ENCODE assay signal across 39 mouse cellular contexts in genomic region chr17:7267843-7268242, GRCm38 (mm10). TPM values are rescaled to one million over a fixed set of nuclear protein-coding genes. Genes with fewer than 3 reads are reported as not detected.
DNase-seq lines count a peak whose midpoint lies in the region; ATAC-seq lines count a peak whose summit lies in the region.
"Had no signal": no experiment of that assay in that cellular context is flagged by ENCODE, and none has a peak within 500 bp of the region (broad histone marks: within the 10 kb centered on the region; RNA-seq: fewer than 3 reads in every experiment).

No protein-coding gene starts in this region.

- WGBS in heart, embryonic 12.5 days = 71% methylated on average over 2 of the region's 2 CpGs
- 87% methylated on average over 2 of the region's 2 CpGs for WGBS in kidney, embryonic 14.5 days

- DNase-seq in heart, adult 18-20 months = no peak
- no peak for DNase-seq in kidney, postnatal 25 days
- peak; percentile 41 to 44 for DNase-seq in right cerebral cortex, adult 2 months (ENCODE audit: low spot score in 2 of 2)
- DNase-seq in right cerebral cortex, postnatal 4 days = no peak
- no peak for DNase-seq in natural killer cell, adult 2 months (ENCODE audit: low spot score in 2 of 2)
- DNase-seq: adrenal gland, adult 2 months; adrenal gland, postnatal 36 days; B cell, adult 2 months; cerebellum, adult 2 months; cerebellum, postnatal 14 days; gastrocnemius, postnatal 25 days; heart, adult 11 months; kidney, adult 11 months; kidney, postnatal 36 days; liver, embryonic 13.5 days; lung, adult 18-20 months; lung, postnatal 10 days; right cerebral cortex, postnatal 25 days; spleen, adult 18-20 months; thymus, adult 18-20 months; thymus, postnatal 25 days had no signal

- H3K27ac ChIP-seq in heart, embryonic 12.5 days (ENCODE audit: poor library complexity, severe bottlenecking) = peak overlapping the region; percentile 96
- H3K27ac ChIP-seq in kidney, embryonic 14.5 days (ENCODE audit: low read depth, low read length) = no peak overlapping the region
- H3K27ac ChIP-seq: hindbrain, embryonic 10.5 days; hindbrain, embryonic 15.5 days; kidney, embryonic 15.5 days; limb, embryonic 10.5 days; limb, embryonic 15.5 days; liver, embryonic 13.5 days; neural tube, embryonic 12.5 days had no signal

- H3K9me3 ChIP-seq in heart, embryonic 12.5 days (replicated peaks) = no peaks in the 10 kb centered on the region
- H3K9me3 ChIP-seq in kidney, embryonic 14.5 days (ENCODE audit: control insufficient read depth, low read length) = no peaks in the 10 kb centered on the region
- H3K9me3 ChIP-seq: hindbrain, embryonic 10.5 days; hindbrain, embryonic 15.5 days; kidney, embryonic 15.5 days; limb, embryonic 10.5 days; limb, embryonic 15.5 days; liver, embryonic 13.5 days; neural tube, embryonic 12.5 days had no signal

- H3K36me3 ChIP-seq in heart, embryonic 12.5 days = peaks cover 25% of the 10 kb centered on the region
- H3K36me3 ChIP-seq in kidney, embryonic 14.5 days (ENCODE audit: control insufficient read depth, insufficient read depth, low read length) = no peaks in the 10 kb centered on the region; the same call in 1 of the 2 replicates
- H3K36me3 ChIP-seq: hindbrain, embryonic 15.5 days; limb, embryonic 15.5 days; liver, embryonic 13.5 days had no signal

- no peaks in the 10 kb centered on the region for H3K27me3 ChIP-seq in heart, embryonic 12.5 days (replicated peaks)
- no peaks in the 10 kb centered on the region for H3K27me3 ChIP-seq in kidney, embryonic 14.5 days (ENCODE audit: control insufficient read depth, insufficient read depth, low read length)
- H3K27me3 ChIP-seq: hindbrain, embryonic 15.5 days; kidney, embryonic 15.5 days; limb, embryonic 15.5 days; liver, embryonic 13.5 days; neural tube, embryonic 12.5 days had no signal

- peaks cover 92% of the 10 kb centered on the region for H3K4me1 ChIP-seq in heart, embryonic 12.5 days (replicated peaks)
- H3K4me1 ChIP-seq in kidney, embryonic 14.5 days (ENCODE audit: control insufficient read depth, insufficient read depth, low read length) = peaks cover 21% of the 10 kb centered on the region; the same call in 1 of the 2 replicates

- no peak overlapping the region for H3K4me2 ChIP-seq in heart, embryonic 12.5 days
- no peak overlapping the region for H3K4me2 ChIP-seq in kidney, embryonic 14.5 days (replicated peaks; ENCODE audit: low read depth, low read length)
- H3K4me2 ChIP-seq: hindbrain, embryonic 15.5 days; kidney, embryonic 15.5 days; limb, embryonic 15.5 days; liver, embryonic 13.5 days; neural tube, embryonic 12.5 days had no signal

- H3K9ac ChIP-seq in heart, embryonic 12.5 days = no peak overlapping the region
- H3K9ac ChIP-seq in kidney, embryonic 14.5 days (ENCODE audit: low read depth, low read length) = peak overlapping the region; percentile 18; the same call in 1 of the 2 replicates
- H3K9ac ChIP-seq: hindbrain, embryonic 15.5 days; kidney, embryonic 15.5 days; limb, embryonic 15.5 days; liver, embryonic 13.5 days; neural tube, embryonic 12.5 days had no signal

- no peak for ATAC-seq in heart, embryonic 12.5 days (ENCODE audit: insufficient number of reproducible peaks, low FRiP score)
- no peak for ATAC-seq in kidney, embryonic 14.5 days (ENCODE audit: low FRiP score, low TSS enrichment)
- ATAC-seq: activated CD4-positive, CD25-positive, alpha-beta regulatory T cell, adult 4 months; forebrain, embryonic 16.5 days; inflammation-experienced regulatory T-cells, adult 6 months; midbrain, embryonic 16.5 days had no signal

- no peak overlapping the region for H3K4me3 ChIP-seq in heart, embryonic 12.5 days
- no peak overlapping the region for H3K4me3 ChIP-seq in kidney, embryonic 14.5 days (ENCODE audit: low read length)
- H3K4me3 ChIP-seq: erythroblast, embryonic 14.5 days; hindbrain, embryonic 10.5 days; hindbrain, embryonic 15.5 days; kidney, embryonic 15.5 days; limb, embryonic 10.5 days; limb, embryonic 15.5 days; liver, embryonic 13.5 days; neural tube, embryonic 12.5 days had no signal

RNA-seq across cellular contexts. Expression of gene Tcp10a, which starts 56.6 kb away (rescaled TPM):
- polyA plus RNA-seq in heart, embryonic 12.5 days (2016; fragmentation: Nextera tagmentation; extraction: Ambion mirVana) = not detected in 2 replicates
- total RNA-seq in heart, adult 18-20 months (2021) = not detected
- not detected in 2 replicates for polyA plus RNA-seq in kidney, embryonic 14.5 days (2014; fragmentation: Nextera tagmentation; extraction: Ambion mirVana)
- total RNA-seq: adrenal gland, adult 2 months; gastrocnemius, adult 18-20 months; gastrocnemius, postnatal 25 days had no signal
- polyA plus RNA-seq: activated CD4-positive, CD25-positive, alpha-beta regulatory T cell, adult 4 months; adrenal gland, adult 2 months; cortical plate, adult 2 months; embryonic facial prominence, embryonic 14.5 days; erythroblast, embryonic 14.5 days; forebrain, embryonic 11.5 days; forebrain, embryonic 16.5 days; hindbrain, embryonic 10.5 days; hindbrain, embryonic 15.5 days; inflammation-experienced regulatory T-cells, adult 6 months; kidney, embryonic 15.5 days; limb, embryonic 10.5 days; limb, embryonic 15.5 days; liver, embryonic 13.5 days; midbrain, embryonic 16.5 days; neural tube, embryonic 12.5 days; stomach, embryonic 16.5 days had no signal

Comparison
In these comparisons a context has a peak if more than half of its experiments do, and no peak if none do; other contexts are left out.
1. DNase-seq: peak in right cerebral cortex, adult 2 months (2 of 2); none in heart, adult 18-20 months (0 of 2), kidney, postnatal 25 days (0 of 2), right cerebral cortex, postnatal 4 days (single experiment) and natural killer cell, adult 2 months (0 of 2).